Mouse (Mus musculus) limb, embryonic 14.5 days (tissue): ENCODE measurements around the gene Cwc25. TPM values are rescaled to one million over a fixed set of nuclear protein-coding genes. Genes with fewer than 3 reads are reported as not detected.
A peak's percentile ranks its signal among the peaks of the same experiment; 100 is the strongest.

Experiments
- ATAC-seq: fragments of 200-750 bp; cut with Nextera tagmentation; 2 replicates; pipeline ENCODE4 v1.8.0; 2017; ENCODE audit warnings: low read depth, moderate number of reproducible peaks, moderate TSS enrichment; ENCODE audit not compliant: low FRiP score
- DNase-seq: peaks from one replicate; pipeline ENCODE4 v3.0.0-alpha.2; 2015; ENCODE audit warnings: low spot score
- H3K27ac ChIP-seq: fragments of 300-500 bp; sonication (generic); replicated peaks from 2 replicates; pipeline ENCODE4 v1.5.1; 2014; ENCODE audit warnings: low read depth, mild to moderate bottlenecking, low read length, moderate library complexity, mixed read lengths
- H3K27me3 ChIP-seq: fragments of 300-500 bp; sonication (generic); 2 replicates; pipeline ENCODE4 v1.6.1; 2014; ENCODE audit warnings: low read length, mixed read lengths; ENCODE audit not compliant: control insufficient read depth, insufficient read depth
- H3K36me3 ChIP-seq: fragments of 300-500 bp; sonication (generic); 2 replicates; pipeline ENCODE4 v1.6.1; 2014; ENCODE audit warnings: mild to moderate bottlenecking, low read length, moderate library complexity, mixed read lengths; ENCODE audit not compliant: control insufficient read depth, insufficient read depth
- H3K4me1 ChIP-seq: fragments of 300-500 bp; sonication (generic); 2 replicates; pipeline ENCODE4 v1.6.1; 2014; ENCODE audit warnings: antibody characterized with exemption, low read length, mixed read lengths; ENCODE audit not compliant: control insufficient read depth, insufficient read depth
- H3K4me2 ChIP-seq: fragments of 300-500 bp; sonication (generic); replicated peaks from 2 replicates; pipeline ENCODE4 v1.6.1; 2014; ENCODE audit warnings: low read depth, mild to moderate bottlenecking, low read length, moderate library complexity; ENCODE audit not compliant: severe bottlenecking
- H3K4me3 ChIP-seq: fragments of 300-500 bp; sonication (generic); replicated peaks from 2 replicates; pipeline ENCODE4 v1.5.1; 2014; ENCODE audit warnings: low read length
- H3K9ac ChIP-seq: fragments of 300-500 bp; sonication (generic); 2 replicates; pipeline ENCODE4 v1.6.1; 2014; ENCODE audit warnings: mild to moderate bottlenecking, low read depth, low read length, moderate library complexity; ENCODE audit not compliant: severe bottlenecking
- H3K9me3 ChIP-seq: fragments of 300-500 bp; sonication (generic); 2 replicates; pipeline ENCODE4 v1.6.1; 2016; ENCODE audit warnings: low read length; ENCODE audit not compliant: control insufficient read depth
- POLR2A ChIP-seq: fragments of 200-500 bp; IDR thresholded peaks from 2 replicates; pipeline ENCODE4 v1.8.0; 2012; ENCODE audit warnings: inconsistent platforms, mild to moderate bottlenecking, moderate library complexity, borderline replicate concordance; ENCODE audit not compliant: insufficient read depth, insufficient read length; ENCODE audit errors: extremely low read depth
- WGBS: fragments of 180-500 bp; shearing (Covaris S2); extraction: QIAGEN DNeasy Blood & Tissue Kit; methylation state at CpG from one replicate; pipeline ENCODE4 v1.1.7; 2014; 5-methylcytosine and 5-hydroxymethylcytosine counted together
- microRNA-seq: library from miRNA; unstranded; fragments of <30 nt; microRNA quantifications from one replicate; pipeline ENCODE4, GENCODE M21; 2016
- polyA plus RNA-seq, 2 experiments: library from polyadenylated mRNA; depleted of rRNA in 1 of 2; stranded (reverse) in 1 of 2; unstranded in 1 of 2; fragments of >200 nt; fragmentation: Nextera tagmentation in 1 of 2; extraction: Ambion mirVana in 1 of 2; gene quantifications; 2 replicates each; pipeline versions ENCODE4 v1.2.1 to v1.2.3; 2012 to 2014

The Cwc25 gene
- polyA plus RNA-seq, 2 experiments = 11.6 to 20.6 TPM

DNA sequence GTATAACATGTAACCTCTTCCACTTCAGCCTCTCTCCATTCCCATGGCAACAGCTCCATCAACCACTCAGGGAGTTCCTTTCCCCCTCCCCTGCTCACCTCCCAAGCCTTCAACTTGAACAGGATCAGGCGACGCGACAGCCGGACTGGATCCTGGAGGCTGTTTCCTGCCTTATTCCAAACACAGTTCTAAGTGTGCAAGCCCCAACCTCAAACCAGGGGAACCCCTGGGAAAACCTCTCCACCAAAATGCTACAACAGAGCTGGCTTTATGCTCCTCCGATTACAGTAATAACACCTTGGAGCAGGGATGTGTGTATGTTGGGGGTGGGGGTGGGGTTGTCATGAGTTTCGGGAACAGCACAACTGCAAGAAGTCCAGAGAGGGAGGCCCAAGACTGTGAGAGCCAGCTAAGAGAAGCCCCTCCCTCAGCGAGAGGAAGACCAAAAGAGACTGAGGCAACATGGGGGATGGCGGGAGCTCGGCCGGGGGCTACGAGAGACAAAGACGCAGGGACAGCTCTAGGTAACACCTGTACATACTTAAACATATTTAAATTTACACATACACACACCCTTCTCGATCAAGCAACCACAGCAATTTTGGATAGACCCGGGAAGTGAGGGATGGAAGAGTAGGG lies 68.3 kb downstream of the Cwc25 start:
- peak overlapping the region; percentile 91 for H3K9ac ChIP-seq
- DNase-seq (peak; percentile 20), ATAC-seq (no peak)
- H3K4me2 ChIP-seq = peak overlapping the region; percentile 87
- H3K27me3 ChIP-seq = no peaks in the 10 kb centered on the region
- under 1% methylated on average over 14 of the region's 14 CpGs for WGBS
- H3K27ac ChIP-seq = peak overlapping the region; percentile 97
- peak overlapping the region; percentile 98 for H3K4me3 ChIP-seq
- H3K4me1 ChIP-seq = peaks cover 50% of the 10 kb centered on the region
- peaks cover 18% of the 10 kb centered on the region; the same call in 1 of the 2 replicates for H3K36me3 ChIP-seq
- H3K9me3 ChIP-seq = no peaks in the 10 kb centered on the region
- no peak for TF ChIP-seq POLR2A

DNA sequence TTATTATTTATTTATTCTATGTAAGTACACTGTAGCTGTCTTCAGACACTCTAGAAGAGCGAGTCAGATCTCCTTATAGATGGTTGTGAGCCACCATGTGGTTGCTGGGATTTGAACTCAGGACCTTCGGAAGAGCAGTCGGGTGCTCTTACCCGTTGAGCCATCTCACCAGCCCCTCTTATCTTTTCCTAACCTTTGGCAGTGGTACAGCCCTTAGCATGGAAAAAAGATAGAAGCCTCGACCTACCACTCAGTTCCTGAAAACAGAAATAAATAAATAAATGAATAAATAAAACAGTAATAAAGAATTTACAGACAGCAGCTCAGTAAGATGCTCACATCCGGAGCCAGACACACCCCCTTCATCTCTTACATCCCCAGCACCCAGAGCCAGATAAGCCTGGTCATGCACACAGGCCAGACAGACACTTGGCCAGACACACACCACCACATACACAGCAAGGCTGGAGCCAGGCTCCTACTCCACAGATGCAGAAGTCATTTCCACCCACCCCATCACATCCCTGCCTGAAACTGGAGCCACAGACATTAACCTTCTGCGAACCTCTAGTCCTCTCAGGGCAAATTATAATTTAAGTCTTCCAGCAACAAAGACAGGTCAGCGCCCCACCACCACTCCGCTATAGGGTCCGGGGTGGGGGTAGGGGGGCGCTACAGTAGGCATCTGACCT lies 69.0 kb downstream of the Cwc25 start:
- Histone ChIP-seq H3K4me3 (peak overlapping the region; percentile 98), H3K9ac (peak overlapping the region; percentile 91), H3K27ac (peak overlapping the region; percentile 26; the same call in 1 of the 2 replicates), H3K9me3 (no peaks in the 10 kb centered on the region), H3K27me3 (no peaks in the 10 kb centered on the region), H3K4me1 (peaks cover 50% of the 10 kb centered on the region), H3K36me3 (peaks cover 25% of the 10 kb centered on the region), H3K4me2 (peak overlapping the region; percentile 87)
- 51% methylated on average over 11 of the region's 11 CpGs for WGBS
- no peak for ATAC-seq
- no peak for DNase-seq
- TF ChIP-seq POLR2A = no peak

DNA sequence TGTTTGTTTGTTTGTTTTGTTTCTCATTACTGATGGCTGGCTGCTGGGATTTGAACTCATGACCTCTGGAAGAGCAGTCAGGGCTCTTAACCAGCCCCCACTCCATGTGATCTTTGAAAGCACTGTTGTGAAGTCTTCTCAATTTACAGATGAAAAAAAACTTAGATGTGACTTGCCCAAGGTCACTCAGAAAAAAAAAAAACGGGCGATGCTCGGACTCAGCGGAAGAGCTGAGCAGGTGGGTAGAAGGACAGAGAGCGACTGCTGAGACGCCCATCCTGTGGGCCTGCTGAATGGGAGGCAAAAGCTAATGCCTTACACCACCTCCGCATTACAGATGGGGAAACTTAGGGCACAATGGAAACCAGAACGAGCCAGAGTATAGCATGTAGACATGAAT lies 69.7 kb downstream of the Cwc25 start:
- H3K4me3 ChIP-seq = no peak overlapping the region
- H3K27ac ChIP-seq = no peak overlapping the region
- WGBS = 79% methylated on average over 8 of the region's 8 CpGs

DNA sequence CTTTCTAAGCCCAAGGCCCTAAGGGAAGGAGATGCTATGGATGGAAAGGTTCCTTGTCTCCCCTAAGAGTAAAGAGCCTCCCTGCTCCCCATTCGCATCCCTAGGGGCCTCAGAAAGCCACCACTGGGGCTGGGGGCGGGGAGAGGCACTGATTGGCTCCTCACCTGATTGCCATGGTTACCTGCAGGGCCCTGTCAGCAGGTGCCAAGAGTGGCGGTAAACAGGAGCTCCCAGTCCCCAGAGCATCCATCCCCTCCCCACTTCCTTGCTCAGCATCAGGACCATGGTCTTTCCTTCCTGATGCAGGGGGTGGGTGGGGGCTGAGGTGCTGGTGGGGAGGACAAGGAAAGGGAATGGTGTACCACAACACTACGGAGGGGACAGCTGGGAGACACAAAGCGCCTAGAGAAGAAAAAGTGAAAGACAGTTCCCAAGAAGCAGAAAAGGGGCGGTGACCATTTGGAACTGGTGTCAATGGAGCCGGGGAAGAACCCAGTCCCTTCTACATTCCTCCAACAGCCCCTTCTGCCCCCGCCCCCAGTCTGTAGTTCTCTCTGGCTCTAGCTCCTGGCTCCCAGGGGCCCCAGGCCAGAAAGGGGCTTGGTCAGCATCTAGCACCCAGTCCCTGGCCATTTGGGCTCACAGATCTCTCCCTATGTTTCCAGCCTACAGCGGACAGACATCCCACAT lies 70.5 kb downstream of the Cwc25 start:
- no peak overlapping the region; the same call in 1 of the 2 replicates for H3K9ac ChIP-seq

More for the DNA sequence above, 69.7 kb downstream of the Cwc25 start:
- Histone ChIP-seq H3K9ac (no peak overlapping the region), H3K4me2 (no peak overlapping the region; the same call in 1 of the 2 replicates), H3K4me1 (peaks cover 45% of the 10 kb centered on the region), H3K36me3 (peaks cover 32% of the 10 kb centered on the region), H3K9me3 (no peaks in the 10 kb centered on the region), H3K27me3 (no peaks in the 10 kb centered on the region)
- no peak for ATAC-seq
- no peak for TF ChIP-seq POLR2A
- DNase-seq = no peak

More for the DNA sequence above, 70.5 kb downstream of the Cwc25 start:
- no peaks in the 10 kb centered on the region for H3K27me3 ChIP-seq
- no peaks in the 10 kb centered on the region for H3K9me3 ChIP-seq
- H3K36me3 ChIP-seq = peaks cover 40% of the 10 kb centered on the region
- 0 out of 2 replicates have a peak overlapping the region, but pooled peaks have one; percentile 59 for H3K27ac ChIP-seq
- peaks cover 39% of the 10 kb centered on the region for H3K4me1 ChIP-seq
- DNase-seq (no peak), ATAC-seq (no peak)
- 59% methylated on average over 9 of the region's 9 CpGs for WGBS
- peak overlapping the region; percentile 22 for H3K4me2 ChIP-seq
- 0 out of 2 replicates have a peak overlapping the region, but pooled peaks have one; percentile 5 for H3K4me3 ChIP-seq
- TF ChIP-seq POLR2A = no peak

Small RNAs within 50 kb of the gene (microRNA-seq; reads per million reads assigned to microRNA genes)
- gene Mir8102 = not detected

Other genes with a start within 250 kb of the Cwc25 start
- 4.0 and 5.1 TPM in 2 replicates for gene Srcin1, start 190.4 kb downstream of the Cwc25 start, polyA plus RNA-seq (2012; rRNA removed)
- gene Srcin1, start 190.4 kb downstream of the Cwc25 start, polyA plus RNA-seq (2014; fragmentation: Nextera tagmentation; extraction: Ambion mirVana) = 0.39 and 0.53 TPM in 2 replicates
- 6.6 and 9.2 TPM in 2 replicates for gene Epop, start 136.9 kb downstream of the Cwc25 start, polyA plus RNA-seq (2012; rRNA removed)
- 4.4 and 4.8 TPM in 2 replicates for gene Epop, start 136.9 kb downstream of the Cwc25 start, polyA plus RNA-seq (2014; fragmentation: Nextera tagmentation; extraction: Ambion mirVana)
- 28.6 and 36.0 TPM in 2 replicates for gene Mllt6, start 103.1 kb downstream of the Cwc25 start, polyA plus RNA-seq (2012; rRNA removed)
- 4.9 and 6.1 TPM in 2 replicates for gene Mllt6, start 103.1 kb downstream of the Cwc25 start, polyA plus RNA-seq (2014; fragmentation: Nextera tagmentation; extraction: Ambion mirVana)
- gene Cisd3, start 80.7 kb downstream of the Cwc25 start, polyA plus RNA-seq (2012; rRNA removed) = 11.7 and 13.3 TPM in 2 replicates
- 13.6 and 14.9 TPM in 2 replicates for gene Cisd3, start 80.7 kb downstream of the Cwc25 start, polyA plus RNA-seq (2014; fragmentation: Nextera tagmentation; extraction: Ambion mirVana)
- 130 and 179 TPM in 2 replicates for gene Pcgf2, start 66.1 kb downstream of the Cwc25 start, polyA plus RNA-seq (2012; rRNA removed)
- 18.1 and 21.5 TPM in 2 replicates for gene Pcgf2, start 66.1 kb downstream of the Cwc25 start, polyA plus RNA-seq (2014; fragmentation: Nextera tagmentation; extraction: Ambion mirVana)
- 368 and 421 TPM in 2 replicates for gene Psmb3, start 63.2 kb downstream of the Cwc25 start, polyA plus RNA-seq (2012; rRNA removed)
- gene Psmb3, start 63.2 kb downstream of the Cwc25 start, polyA plus RNA-seq (2014; fragmentation: Nextera tagmentation; extraction: Ambion mirVana) = 489 and 508 TPM in 2 replicates
- gene Pip4k2b, start 21.9 kb downstream of the Cwc25 start, polyA plus RNA-seq (2012; rRNA removed) = 34.4 and 37.4 TPM in 2 replicates
- gene Pip4k2b, start 21.9 kb downstream of the Cwc25 start, polyA plus RNA-seq (2014; fragmentation: Nextera tagmentation; extraction: Ambion mirVana) = 2.2 and 2.3 TPM in 2 replicates
- gene 1700001P01Rik, start 9.4 kb upstream of the Cwc25 start, polyA plus RNA-seq (2012; rRNA removed) = 0.34 TPM in 1 of 2 replicates, not detected in the other
- gene 1700001P01Rik, start 9.4 kb upstream of the Cwc25 start, polyA plus RNA-seq (2014; fragmentation: Nextera tagmentation; extraction: Ambion mirVana) = 0.35 TPM in 1 of 2 replicates, not detected in the other
- 456 and 903 TPM in 2 replicates for gene Rpl23, start 15.9 kb upstream of the Cwc25 start, polyA plus RNA-seq (2012; rRNA removed)
- 730 and 764 TPM in 2 replicates for gene Rpl23, start 15.9 kb upstream of the Cwc25 start, polyA plus RNA-seq (2014; fragmentation: Nextera tagmentation; extraction: Ambion mirVana)
- 105 and 120 TPM in 2 replicates for gene Lasp1, start 32.4 kb upstream of the Cwc25 start, polyA plus RNA-seq (2012; rRNA removed)
- gene Lasp1, start 32.4 kb upstream of the Cwc25 start, polyA plus RNA-seq (2014; fragmentation: Nextera tagmentation; extraction: Ambion mirVana) = 95.7 and 103 TPM in 2 replicates
- 12.4 and 13.3 TPM in 2 replicates for gene B230217C12Rik, start 74.2 kb upstream of the Cwc25 start, polyA plus RNA-seq (2012; rRNA removed)
- 5.3 and 7.2 TPM in 2 replicates for gene B230217C12Rik, start 74.2 kb upstream of the Cwc25 start, polyA plus RNA-seq (2014; fragmentation: Nextera tagmentation; extraction: Ambion mirVana)
- gene Fbxo47, start 117.6 kb upstream of the Cwc25 start, polyA plus RNA-seq (2012; rRNA removed) = 0.58 and 1.0 TPM in 2 replicates
- 0.22 and 0.82 TPM in 2 replicates for gene Fbxo47, start 117.6 kb upstream of the Cwc25 start, polyA plus RNA-seq (2014; fragmentation: Nextera tagmentation; extraction: Ambion mirVana)
- 1.0 and 1.1 TPM in 2 replicates for gene Plxdc1, start 219.9 kb upstream of the Cwc25 start, polyA plus RNA-seq (2012; rRNA removed)
- 1.1 and 1.7 TPM in 2 replicates for gene Plxdc1, start 219.9 kb upstream of the Cwc25 start, polyA plus RNA-seq (2014; fragmentation: Nextera tagmentation; extraction: Ambion mirVana)
- gene Arl5c, start 229.6 kb upstream of the Cwc25 start, polyA plus RNA-seq (2012; rRNA removed) = 2.4 and 2.7 TPM in 2 replicates
- gene Arl5c, start 229.6 kb upstream of the Cwc25 start, polyA plus RNA-seq (2014; fragmentation: Nextera tagmentation; extraction: Ambion mirVana) = 6.1 and 7.4 TPM in 2 replicates